Mouse (Mus musculus) liver, postnatal 0 days (tissue): ENCODE results near the gene Siva1.

Experiments
- CTCF ChIP-seq: sonication (generic); IDR thresholded peaks from 2 replicates; pipeline ENCODE4 v1.5.1; 2016; ENCODE audit warnings: antibody characterized with exemption, low read depth
- EP300 ChIP-seq: IDR thresholded peaks from 2 replicates; pipeline ENCODE4 v1.6.1; 2016; ENCODE audit warnings: antibody characterized with exemption, low read depth, mild to moderate bottlenecking

DNA sequence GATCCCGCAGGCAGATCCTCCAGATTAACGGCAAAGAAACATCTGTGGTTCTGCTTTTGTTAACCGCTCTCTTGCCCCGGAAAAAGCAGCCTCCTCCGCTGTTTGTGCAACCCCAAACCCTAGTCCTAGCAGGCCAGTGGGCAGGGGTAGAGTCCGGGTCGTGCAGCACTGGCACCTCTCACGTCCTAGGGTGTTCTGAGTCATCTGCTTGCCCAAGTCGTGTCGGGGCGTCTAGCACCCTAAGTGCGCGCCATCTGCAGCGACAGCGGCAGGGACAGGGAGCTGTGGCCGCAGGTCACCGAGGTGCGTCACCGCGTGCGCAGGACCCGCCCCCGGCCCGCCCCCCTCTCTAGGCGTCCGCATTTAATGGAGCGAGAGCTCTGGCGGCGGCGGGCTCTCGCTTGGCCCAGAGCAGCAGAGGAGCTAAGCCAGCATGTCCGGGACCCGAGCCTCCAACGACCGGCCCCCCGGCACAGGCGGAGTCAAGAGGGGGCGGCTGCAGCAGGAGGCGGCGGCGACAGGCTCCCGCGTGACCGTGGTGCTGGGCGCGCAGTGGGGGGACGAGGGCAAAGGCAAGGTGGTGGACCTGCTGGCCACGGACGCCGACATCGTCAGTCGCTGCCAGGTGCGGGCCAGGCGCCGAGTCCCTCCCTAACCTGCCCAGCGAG lies 24.7 kb upstream of the Siva1 start, which contains the start of gene Adssl1:
- TF ChIP-seq CTCF = no peak
- 0 out of 2 replicates have a peak, but pooled peaks have one; percentile 10 for TF ChIP-seq EP300
